Mouse (Mus musculus): ENCODE results near the gene Grn.

Gene Grn

DNA sequence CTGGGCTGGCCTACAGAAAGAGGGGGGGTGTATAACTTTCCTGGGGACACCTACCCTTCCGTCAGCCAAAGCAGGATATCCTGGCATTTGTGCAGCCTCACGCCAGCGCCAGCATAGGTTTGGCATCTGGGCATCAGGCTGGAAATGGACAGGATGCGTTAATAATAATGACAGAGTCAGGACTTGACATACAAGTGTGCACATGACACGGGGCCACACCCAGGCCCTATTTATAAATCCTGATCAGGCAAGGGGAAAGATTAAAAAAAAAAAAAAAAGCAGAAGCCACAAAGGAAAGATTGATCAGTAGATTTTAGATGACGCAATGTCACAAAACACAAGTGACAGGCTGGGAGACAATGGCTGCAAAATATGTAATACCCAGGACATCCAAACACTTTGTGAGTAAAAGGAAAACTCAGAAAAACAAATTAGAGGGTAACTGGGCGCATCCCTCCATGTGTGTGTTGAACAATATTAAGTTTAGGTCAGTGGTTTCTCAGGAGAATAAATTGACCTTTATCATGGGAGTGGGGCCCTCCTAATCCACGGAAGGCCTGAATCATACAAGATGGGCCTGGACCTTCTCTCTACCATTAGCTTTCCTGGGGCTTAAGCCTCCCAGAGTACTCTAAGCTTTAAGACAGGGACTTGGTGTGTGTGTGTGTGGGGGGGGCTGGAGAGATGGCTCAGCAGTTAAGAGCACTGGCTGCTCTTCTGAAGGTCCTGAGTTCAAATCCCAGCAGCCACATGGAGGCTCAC, 4.4 kb upstream of the Grn start:
- peak; percentile 64 to 75 for DNase-seq

DNA sequence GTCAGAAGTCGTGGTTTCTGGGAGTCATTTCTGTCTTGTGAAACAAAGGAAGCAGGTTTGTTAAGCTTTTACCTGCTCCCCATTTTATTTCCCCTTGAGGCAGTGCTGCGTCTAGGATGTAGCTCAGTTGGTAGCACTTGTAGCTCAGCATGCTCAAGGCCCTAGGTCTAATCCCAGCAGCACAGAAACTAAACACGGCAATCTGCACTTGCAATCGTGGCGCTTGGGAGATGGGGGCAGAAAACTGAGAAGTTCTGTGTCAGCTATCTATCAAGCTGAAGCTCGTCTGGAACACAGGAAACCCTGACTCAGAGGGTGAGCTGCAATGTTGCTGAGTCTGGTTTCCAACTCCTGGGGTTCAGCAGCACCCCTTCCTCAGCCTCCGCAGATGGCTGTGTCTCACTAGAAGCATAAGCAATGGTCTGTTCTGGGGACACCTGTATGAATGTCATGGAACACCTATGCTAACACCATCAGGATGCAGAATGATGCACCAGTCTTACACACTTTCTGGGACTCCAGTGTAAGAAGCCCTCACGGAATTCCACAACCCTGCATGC, 1.1 kb upstream of the Grn start:
- no peak for DNase-seq

DNA sequence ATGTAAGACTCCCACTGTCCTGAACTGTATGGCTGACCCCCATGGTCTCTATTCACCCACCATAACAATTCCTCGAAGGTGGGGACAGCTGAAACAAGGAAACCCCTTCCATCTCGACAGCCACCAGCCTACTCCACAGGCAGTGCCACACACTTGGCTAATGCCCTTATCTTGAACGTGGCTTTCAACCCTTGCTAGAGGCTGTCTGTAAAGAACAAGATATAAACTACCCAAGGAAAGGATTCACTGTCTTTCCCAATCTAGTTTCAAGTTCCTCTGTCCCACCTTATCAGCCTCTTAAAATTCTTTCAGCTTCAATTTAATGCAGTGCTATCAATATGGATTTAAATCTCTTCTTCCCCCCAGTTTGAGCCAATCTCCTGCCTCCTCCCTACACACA, 564 bp upstream of the Grn start:
- no peak for DNase-seq

DNA sequence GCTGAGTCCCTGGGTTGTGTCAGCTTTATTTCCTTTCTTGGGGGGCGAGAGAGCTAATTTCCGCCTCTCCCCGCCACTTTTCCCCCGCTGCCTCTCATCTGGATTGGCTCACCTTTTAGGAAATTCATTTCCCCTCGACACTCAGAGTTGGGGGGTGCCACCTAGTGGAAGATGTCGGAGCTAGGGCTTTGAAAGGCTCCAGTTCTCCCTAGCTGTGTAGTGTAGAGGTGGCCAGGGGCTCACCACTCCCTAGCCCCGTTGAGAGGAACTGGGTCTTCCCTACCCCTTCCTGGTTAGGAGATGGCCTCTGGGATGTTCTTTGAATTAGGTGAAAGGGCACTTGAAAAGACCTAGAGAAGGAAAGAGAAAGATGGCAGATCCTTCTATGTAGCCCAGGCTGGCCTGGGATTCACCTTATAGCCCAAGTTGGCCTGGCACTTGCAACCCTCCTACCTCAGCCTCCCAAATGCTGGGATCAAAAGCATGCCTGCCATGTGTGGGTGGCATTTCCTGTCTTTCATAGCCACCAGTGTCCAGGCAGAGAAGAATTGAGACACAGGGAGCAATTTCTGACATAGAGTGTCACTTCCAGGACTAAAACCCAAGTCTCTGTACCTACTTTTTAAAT, 1.0 kb downstream of the Grn start:
- DNase-seq, result peak; percentile 84 to 89

DNA sequence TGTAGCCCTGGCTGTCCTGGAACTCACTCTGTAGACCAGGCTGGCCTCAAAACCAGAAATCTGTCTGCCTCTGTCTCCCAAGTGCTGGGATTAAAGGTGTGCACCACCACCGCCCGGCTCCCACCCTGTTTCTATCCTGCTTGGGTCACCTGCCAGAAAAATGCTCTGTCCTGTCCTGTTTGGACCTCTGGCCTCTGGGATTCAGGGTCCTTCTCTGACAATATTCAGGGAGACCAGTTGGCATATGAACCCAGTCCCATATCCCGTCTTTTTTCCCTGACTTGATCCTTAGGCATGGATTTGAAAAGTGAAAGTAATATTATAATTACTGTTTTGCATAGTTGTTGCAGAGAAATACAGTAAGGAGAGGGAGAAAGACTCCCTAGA, 1.6 kb downstream of the Grn start:
- no peak for DNase-seq

DNA sequence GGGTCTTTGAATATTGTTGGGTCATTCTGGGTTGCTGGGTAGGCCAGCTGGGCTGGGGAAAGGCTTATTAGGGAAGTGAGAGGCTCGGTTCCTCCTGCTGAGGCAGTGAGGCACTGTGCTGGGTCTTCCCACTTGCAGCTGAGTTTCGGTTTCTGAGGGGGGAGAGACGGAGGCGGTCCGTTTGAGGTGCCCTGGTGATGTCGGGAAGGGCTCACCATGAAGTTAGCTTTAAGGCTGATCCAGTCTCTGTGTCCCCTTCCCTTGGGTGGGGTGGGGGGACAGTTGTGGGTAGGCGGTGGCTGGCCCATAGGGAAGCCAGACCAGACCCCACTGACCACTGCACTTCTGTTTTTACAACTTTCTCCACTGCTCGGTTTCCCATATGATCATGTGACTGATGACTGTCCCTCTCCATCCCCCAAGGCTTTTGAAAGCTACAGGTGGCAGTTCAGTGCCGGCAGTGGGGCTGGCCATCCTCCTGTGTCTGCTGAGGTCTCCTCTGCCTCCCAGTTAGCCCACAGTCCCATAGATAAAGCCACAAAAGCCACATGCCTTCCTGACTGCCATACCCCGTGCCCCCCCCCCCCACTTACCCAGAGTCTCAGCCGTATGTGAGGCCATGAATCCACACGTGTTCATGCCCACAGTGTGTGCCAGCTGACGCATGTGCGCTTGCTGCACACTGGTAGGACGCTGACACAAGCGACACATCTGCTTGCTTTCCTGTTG, 2.2 kb downstream of the Grn start:
- DNase-seq, result peak in 1 of 2 experiments; percentile 67

DNA sequence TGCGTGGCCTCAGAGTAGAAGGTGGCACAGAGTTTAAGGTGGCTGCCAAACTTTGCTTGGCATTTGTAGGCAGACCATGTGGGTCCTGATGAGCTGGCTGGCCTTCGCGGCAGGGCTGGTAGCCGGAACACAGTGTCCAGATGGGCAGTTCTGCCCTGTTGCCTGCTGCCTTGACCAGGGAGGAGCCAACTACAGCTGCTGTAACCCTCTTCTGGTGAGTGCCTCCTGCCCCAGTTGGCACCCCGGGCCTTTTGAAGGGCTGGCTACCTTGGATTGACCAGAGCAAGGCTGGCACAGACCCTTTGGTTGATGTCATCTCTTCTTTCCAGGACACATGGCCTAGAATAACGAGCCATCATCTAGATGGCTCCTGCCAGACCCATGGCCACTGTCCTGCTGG, 2.8 kb downstream of the Grn start:
- DNase-seq, result no peak

DNA sequence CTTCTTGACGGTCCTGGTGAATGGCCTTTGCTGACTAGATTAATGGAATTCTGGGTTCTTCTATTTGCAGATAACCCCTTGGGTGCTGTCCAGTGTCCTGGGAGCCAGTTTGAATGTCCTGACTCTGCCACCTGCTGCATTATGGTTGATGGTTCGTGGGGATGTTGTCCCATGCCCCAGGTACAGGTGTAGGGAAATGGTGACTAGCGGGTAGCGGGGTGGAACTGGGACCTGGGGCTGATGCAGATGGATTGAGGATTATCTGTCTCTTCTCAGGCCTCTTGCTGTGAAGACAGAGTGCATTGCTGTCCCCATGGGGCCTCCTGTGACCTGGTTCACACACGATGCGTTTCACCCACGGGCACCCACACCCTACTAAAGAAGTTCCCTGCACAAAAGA, 3.8 kb downstream of the Grn start:
- no peak for DNase-seq

DNA sequence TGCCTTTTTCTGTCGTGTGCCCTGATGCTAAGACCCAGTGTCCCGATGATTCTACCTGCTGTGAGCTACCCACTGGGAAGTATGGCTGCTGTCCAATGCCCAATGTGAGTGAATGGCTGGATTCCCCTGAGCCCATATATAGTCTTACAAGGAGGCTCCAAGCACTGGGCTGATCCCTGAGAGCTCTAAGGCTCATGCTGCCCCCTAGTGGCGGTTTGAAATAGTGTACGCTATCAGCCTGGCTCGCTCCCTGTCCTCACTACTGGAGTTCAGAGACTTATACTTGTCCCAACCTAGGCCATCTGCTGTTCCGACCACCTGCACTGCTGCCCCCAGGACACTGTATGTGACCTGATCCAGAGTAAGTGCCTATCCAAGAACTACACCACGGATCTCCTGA, 4.3 kb downstream of the Grn start:
- peak; percentile 77 to 82 for DNase-seq

DNA sequence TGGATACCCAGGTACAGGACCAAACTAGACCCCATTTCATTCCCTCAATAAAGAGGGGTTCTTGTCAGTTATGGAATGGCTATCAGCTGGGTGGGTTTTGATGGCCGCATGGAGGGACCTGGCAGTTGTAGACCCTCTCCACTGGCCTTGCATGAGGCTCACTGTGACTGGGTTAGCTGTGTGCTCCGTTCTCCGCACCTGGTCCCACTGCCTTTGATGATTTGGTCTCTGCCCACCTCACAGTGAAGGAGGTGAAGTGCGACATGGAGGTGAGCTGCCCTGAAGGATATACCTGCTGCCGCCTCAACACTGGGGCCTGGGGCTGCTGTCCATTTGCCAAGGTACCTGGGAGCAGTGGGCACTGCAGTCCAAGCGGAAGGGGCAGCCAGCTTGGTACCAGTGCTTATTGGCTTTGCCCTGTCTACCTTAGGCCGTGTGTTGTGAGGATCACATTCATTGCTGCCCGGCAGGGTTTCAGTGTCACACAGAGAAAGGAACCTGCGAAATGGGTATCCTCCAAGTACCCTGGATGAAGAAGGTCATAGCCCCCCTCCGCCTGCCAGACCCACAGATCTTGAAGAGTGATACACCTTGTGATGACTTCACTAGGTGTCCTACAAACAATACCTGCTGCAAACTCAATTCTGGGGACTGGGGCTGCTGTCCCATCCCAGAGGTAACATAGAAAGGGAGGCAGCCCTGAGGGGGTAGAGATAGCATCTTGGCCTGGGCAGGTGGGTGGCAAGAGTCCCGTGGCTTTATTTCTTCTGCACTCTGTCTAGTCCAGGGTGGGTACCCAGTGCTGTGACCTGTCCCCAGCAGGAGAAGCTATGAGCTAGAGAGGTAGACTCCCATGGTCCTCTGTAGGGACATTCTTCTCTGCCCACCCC, 4.9 kb downstream of the Grn start:
- no peak for DNase-seq

DNA sequence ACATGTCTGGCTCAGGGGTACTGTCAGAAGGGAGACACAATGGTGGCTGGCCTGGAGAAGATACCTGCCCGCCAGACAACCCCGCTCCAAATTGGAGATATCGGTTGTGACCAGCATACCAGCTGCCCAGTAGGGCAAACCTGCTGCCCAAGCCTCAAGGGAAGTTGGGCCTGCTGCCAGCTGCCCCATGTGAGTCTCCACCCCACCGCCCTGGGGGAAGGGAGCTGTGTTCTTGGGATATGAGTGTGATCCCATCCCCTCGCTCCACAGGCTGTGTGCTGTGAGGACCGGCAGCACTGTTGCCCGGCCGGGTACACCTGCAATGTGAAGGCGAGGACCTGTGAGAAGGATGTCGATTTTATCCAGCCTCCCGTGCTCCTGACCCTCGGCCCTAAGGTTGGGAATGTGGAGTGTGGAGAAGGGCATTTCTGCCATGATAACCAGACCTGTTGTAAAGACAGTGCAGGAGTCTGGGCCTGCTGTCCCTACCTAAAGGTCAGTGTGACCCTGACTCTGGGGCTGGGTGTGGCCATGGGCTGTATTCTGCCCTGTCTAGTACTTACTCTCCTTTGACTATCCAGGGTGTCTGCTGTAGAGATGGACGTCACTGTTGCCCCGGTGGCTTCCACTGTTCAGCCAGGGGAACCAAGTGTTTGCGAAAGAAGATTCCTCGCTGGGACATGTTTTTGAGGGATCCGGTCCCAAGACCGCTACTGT, 5.8 kb downstream of the Grn start:
- DNase-seq, result no peak

DNA sequence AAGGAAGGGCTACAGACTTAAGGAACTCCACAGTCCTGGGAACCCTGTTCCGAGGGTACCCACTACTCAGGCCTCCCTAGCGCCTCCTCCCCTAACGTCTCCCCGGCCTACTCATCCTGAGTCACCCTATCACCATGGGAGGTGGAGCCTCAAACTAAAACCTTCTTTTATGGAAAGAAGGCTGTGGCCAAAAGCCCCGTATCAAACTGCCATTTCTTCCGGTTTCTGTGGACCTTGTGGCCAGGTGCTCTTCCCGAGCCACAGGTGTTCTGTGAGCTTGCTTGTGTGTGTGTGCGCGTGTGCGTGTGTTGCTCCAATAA, 6.3 kb downstream of the Grn start:
- no peak for DNase-seq

DNA sequence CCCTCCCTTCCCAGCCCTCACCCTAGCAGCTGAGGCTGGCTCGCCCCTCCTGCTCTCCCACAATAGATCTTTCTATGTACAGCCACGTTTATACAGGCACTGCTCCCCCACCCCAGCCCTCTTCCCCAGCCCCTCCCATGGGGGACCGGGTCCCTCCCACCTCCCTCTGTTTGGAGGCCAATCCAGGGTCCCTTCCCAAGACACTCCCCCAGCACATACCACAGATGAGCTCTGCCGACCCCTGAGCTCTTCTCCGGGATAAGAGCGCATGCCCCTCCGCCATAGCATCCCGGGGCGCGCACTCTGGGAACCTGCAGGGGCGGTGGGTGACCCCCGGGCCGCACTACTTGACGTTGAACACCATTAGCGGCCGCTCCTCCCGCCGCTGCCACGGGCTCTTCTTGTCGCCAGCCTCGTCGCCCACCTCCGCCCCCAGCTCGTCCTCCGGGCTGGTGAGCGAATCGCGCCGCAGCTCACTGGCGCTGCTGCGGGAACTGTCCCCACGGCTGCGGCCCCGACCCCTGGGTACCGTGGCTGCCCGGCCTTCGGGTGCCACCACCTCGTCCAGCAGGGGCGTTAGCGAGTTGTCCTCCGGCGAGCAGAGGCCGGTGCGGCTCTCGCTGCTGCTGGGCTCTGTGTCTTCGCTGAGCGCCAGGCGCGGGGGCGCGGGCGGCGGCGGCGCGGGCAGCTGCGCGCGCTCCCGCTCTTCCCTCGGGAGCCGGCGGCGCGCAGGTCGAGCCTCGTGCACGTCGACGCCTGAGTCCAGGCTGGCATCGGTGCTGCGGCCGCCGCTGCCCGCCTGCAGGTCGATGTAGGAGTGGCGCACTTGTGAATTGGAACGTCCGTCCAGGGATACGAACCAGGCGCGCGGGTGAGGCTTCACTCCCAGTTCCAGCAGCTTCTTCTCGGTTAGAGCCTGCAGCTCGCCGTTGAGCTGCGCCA, 7.3 kb downstream of the Grn start:
- DNase-seq, result peak; percentile 56 to 68

DNA sequence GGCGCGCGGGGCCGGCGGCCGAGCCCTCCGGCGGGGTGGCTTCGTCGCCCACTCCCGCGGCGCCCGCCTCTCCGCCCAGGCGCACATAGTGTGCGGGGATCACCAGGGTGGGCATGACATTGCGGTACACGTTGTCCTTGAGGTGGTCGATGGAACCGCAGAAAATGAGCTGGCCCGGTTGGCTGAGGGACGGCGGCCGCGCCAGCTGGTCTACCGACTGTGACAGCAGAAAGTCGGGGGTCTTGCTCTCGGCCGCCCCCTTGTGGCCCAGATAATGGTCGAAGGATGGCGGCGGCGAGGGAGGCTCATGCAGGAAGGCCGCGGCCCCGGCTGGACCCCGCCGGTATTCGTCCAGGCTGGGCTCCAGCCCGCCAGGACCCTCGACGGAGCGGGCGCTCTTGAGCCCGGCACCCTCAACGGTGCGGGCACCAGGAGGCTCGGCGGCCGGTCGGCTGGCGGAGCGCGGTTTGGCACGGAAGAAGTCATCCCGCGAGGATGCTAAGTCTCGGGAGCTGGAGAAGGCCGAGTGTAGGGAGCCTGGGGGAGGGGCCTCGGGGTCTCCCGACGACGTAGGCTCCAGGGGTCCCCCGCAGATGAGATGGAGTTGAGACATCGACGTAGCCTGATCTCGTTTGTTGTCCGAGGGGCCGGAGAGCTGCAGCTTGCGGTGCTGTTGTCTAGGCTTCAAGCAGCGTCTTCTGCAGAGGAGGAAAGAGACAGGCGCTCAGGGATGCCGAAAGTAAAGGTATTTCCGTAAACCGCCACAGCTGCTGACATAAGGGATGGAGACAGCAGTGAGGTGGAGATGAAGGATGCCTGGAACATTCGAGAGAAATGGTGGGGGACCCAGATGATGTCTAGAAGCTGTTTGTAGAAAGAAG, 8.3 kb downstream of the Grn start:
- DNase-seq, result peak; percentile 67 to 78

DNA sequence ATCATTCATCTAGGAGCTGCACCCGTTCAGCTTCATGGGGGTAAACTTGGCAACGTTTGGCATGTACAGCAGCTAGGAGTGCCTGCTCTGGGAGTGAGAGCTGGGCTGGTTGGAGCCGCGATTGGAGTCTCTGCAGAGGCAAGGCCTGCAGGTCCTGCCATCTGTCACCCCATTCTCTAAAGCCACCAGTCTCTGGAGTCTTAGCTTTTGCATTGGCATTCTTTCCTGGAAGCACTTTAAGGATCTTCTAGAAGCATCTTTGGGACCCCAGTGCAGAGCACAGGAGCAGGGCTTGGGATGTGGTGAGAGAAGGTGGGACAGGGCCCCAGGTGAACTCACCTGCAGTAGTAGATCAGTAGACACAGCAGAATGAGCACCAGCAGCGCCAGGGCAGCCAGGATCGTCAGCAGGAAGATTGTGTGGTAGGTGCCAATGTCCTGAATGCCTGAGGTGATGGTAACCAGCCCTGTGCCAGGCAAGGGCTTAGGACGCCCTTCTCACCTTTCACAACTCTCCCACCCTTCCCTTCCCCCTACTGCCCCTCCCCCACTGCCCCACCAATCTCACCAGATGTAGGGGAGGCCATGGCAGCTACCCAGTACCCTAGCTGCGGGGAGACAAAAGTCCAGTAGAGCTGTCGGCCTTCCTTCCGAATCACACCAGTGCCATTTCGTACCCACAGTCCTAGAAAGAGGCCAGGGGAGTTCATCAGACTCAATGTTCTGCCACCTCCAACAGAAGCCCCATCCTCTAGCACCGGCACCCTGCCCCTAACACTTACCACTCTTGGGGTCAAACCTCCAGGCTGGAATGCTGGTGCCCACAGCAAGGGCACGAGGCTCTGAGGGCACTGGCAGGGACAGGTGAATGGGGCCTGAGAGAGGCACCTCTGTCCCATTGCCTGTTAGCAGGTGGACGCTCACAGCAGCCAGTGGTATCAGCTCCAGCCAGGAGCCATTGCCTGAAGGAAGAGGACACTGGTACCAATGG, 9.3 kb downstream of the Grn start:
- DNase-seq, result no peak

DNA sequence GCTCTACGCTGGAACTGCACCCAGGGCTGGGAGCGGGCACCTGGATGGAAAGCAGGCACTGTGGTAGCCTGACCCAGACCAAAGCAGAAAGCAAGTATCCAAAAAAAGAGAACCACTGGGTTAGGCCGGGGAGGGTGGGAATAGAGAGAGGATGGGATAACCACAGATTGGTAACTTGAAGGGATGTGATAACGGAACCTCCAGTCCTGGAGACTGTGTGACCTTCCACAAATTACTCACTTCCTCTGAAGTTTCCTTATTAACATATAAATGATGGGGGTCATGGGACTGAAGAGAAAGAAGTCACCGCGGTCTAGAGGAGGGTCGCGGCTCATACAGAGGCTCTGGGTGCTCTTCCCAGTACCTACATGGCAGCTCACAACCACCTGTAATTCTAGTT, 10.1 kb downstream of the Grn start:
- no peak for DNase-seq

DNA sequence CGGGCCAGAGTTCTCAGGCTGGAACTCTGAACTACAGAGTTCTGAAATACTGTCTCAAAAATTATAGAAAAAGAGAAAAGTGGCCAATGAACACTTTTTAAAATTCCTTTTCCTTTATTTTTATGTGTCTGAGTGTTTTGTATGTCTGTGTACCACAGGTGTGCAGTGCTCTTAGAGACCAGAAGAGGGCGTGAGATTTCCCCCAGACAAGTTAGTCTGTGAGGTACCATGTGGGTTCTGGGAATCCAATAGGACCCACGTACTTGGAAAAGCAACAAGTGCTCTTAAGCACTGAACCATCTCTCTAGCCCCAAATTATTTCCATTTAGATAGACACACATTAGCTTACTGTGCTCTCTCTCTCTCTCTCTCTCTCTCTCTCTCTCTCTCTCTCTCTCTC, 11.3 kb downstream of the Grn start:
- no peak for DNase-seq

DNA sequence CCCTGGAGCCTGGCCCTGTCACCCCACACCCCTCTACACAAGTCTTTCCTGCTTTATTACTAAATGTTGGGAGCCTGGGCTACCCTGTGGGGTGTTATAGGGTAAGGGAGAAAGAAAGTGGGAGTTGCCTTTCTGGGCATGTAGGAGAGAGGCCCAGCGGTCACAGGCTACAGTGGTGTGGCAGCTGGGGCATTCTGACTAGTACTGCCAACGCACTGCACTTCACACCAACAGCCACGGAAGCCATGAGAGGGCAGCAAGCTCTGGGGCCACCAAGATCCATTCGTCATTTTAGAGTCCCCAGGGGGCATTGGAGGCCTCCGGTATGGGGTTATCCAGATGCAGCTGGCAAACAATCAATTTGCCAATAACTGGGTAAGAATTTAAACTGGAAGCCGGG, 12.0 kb downstream of the Grn start:
- DNase-seq, result no peak

DNA sequence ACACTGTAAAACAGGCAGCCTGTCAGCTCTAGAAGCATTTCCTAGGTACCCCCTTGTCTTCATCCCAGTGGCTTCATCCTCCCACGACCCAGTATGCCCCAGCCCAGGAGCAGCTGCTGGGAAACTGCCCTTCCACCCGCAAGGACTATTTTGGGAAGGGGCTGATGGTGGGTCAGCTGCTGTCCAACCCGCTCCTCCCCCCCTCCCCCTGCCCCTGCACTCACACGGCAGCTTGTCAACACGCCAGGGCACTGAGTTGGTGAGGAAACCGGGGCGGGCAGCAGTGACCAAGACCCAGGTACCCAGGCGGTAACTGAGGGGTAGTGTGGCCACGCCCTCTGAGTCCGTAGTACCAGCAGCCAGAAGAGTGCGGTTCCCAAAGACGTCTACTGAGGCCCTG, 13.6 kb downstream of the Grn start:
- DNase-seq, result no peak
